Comparison of ENCODE assay signal across 8 mouse cellular contexts in genomic region chr11:79624801-79625302, GRCm38 (mm10). TPM values are rescaled to one million over a fixed set of nuclear protein-coding genes. Genes with fewer than 3 reads are reported as not detected.
DNase-seq lines count a peak whose midpoint lies in the region; ATAC-seq and TF ChIP-seq lines count a peak whose summit lies in the region.

No protein-coding gene starts in this region.

- no peak overlapping the region for H3K4me2 ChIP-seq in neural tube, embryonic 15.5 days
- H3K4me2 ChIP-seq in forebrain, embryonic 13.5 days: no peak overlapping the region
- H3K4me2 ChIP-seq in hindbrain, postnatal 0 days (ENCODE audit: low read depth, low read length): no peak overlapping the region
- no peak overlapping the region for H3K4me2 ChIP-seq in stomach, embryonic 16.5 days (ENCODE audit: low read depth, low read length)

- H3K4me1 ChIP-seq in neural tube, embryonic 15.5 days: no peaks in the 10 kb centered on the region
- H3K4me1 ChIP-seq in forebrain, embryonic 13.5 days: no peaks in the 10 kb centered on the region
- no peaks in the 10 kb centered on the region for H3K4me1 ChIP-seq in hindbrain, postnatal 0 days (ENCODE audit: insufficient read depth, low read length)
- H3K4me1 ChIP-seq in stomach, embryonic 16.5 days (ENCODE audit: control insufficient read depth, insufficient read depth, low read length): no peaks in the 10 kb centered on the region

- WGBS in neural tube, embryonic 15.5 days: 23% methylated on average over 4 of the region's 4 CpGs
- WGBS in forebrain, embryonic 13.5 days: 27% methylated on average over 4 of the region's 4 CpGs
- 18% methylated on average over 4 of the region's 4 CpGs for WGBS in hindbrain, postnatal 0 days
- WGBS in stomach, embryonic 16.5 days: 36% methylated on average over 4 of the region's 4 CpGs

- DNase-seq in neural tube, embryonic 10.5 days (ENCODE audit: extremely low spot score, low spot score): peak; percentile 67
- peak; percentile 7 for DNase-seq in c-Kit-positive CD71-positive TER-119-positive erythroid progenitor cells, embryonic 14.5 days (ENCODE audit: low spot score)
- peak; percentile 77 for DNase-seq in hindbrain, postnatal 0 days (ENCODE audit: low spot score)
- peak; percentile 64 for DNase-seq in left cerebral cortex, postnatal 4 days
- DNase-seq in natural killer cell, adult 2 months (ENCODE audit: low spot score in 2 of 2): peak; percentile 54 to 60

- H3K27me3 ChIP-seq in neural tube, embryonic 15.5 days (replicated peaks): no peaks in the 10 kb centered on the region
- no peaks in the 10 kb centered on the region for H3K27me3 ChIP-seq in forebrain, embryonic 13.5 days
- H3K27me3 ChIP-seq in hindbrain, postnatal 0 days (ENCODE audit: insufficient read depth, low read length): no peaks in the 10 kb centered on the region
- H3K27me3 ChIP-seq in stomach, embryonic 16.5 days (ENCODE audit: control insufficient read depth, insufficient read depth, low read length): no peaks in the 10 kb centered on the region

- peak; percentile 82 for TF ChIP-seq CTCF in hindbrain, postnatal 0 days (IDR thresholded peaks at IDR 0.05; ENCODE audit: low read depth)

- intact Hi-C loops in left cerebral cortex, postnatal 4 days (cut with DNase I): no loop called here

- no peak overlapping the region for H3K27ac ChIP-seq in neural tube, embryonic 15.5 days (replicated peaks)
- no peak overlapping the region for H3K27ac ChIP-seq in forebrain, embryonic 13.5 days
- H3K27ac ChIP-seq in hindbrain, postnatal 0 days: no peak overlapping the region
- no peak overlapping the region for H3K27ac ChIP-seq in stomach, embryonic 16.5 days (ENCODE audit: low read length)

- H3K36me3 ChIP-seq in neural tube, embryonic 15.5 days: peaks cover 34% of the 10 kb centered on the region
- peaks cover 24% of the 10 kb centered on the region for H3K36me3 ChIP-seq in forebrain, embryonic 13.5 days (ENCODE audit: poor library complexity, severe bottlenecking)
- peaks cover 9% of the 10 kb centered on the region; the same call in 1 of the 2 replicates for H3K36me3 ChIP-seq in hindbrain, postnatal 0 days (ENCODE audit: insufficient read depth, low read length)
- H3K36me3 ChIP-seq in stomach, embryonic 16.5 days (ENCODE audit: control insufficient read depth, insufficient read depth, low read length): no peaks in the 10 kb centered on the region

- no peak; the same call in 1 of the 2 replicates for ATAC-seq in neural tube, embryonic 15.5 days (ENCODE audit: low FRiP score)
- peak; percentile 33; the same call in 1 of the 2 replicates for ATAC-seq in forebrain, embryonic 13.5 days
- peak; percentile 65 for ATAC-seq in hindbrain, postnatal 0 days
- ATAC-seq in stomach, embryonic 16.5 days (ENCODE audit: insufficient read depth, low FRiP score): peak; percentile 43; the same call in 1 of the 2 replicates

- H3K9ac ChIP-seq in neural tube, embryonic 15.5 days (replicated peaks): no peak overlapping the region
- H3K9ac ChIP-seq in forebrain, embryonic 13.5 days: no peak overlapping the region
- no peak overlapping the region for H3K9ac ChIP-seq in hindbrain, postnatal 0 days (replicated peaks; ENCODE audit: low read length)
- H3K9ac ChIP-seq in stomach, embryonic 16.5 days (ENCODE audit: low read length): no peak overlapping the region

- H3K9me3 ChIP-seq in neural tube, embryonic 15.5 days (replicated peaks): no peaks in the 10 kb centered on the region
- no peaks in the 10 kb centered on the region for H3K9me3 ChIP-seq in forebrain, embryonic 13.5 days (replicated peaks)
- no peaks in the 10 kb centered on the region for H3K9me3 ChIP-seq in hindbrain, postnatal 0 days (ENCODE audit: low read length)
- H3K9me3 ChIP-seq in stomach, embryonic 16.5 days (replicated peaks; ENCODE audit: control insufficient read depth, low read length): no peaks in the 10 kb centered on the region

- no peak overlapping the region for H3K4me3 ChIP-seq in neural tube, embryonic 15.5 days (replicated peaks)
- no peak overlapping the region for H3K4me3 ChIP-seq in forebrain, embryonic 13.5 days
- no peak overlapping the region for H3K4me3 ChIP-seq in hindbrain, postnatal 0 days (ENCODE audit: low read length)
- no peak overlapping the region for H3K4me3 ChIP-seq in stomach, embryonic 16.5 days (replicated peaks; ENCODE audit: low read length)

RNA-seq across cellular contexts. Expression of gene Rab11fip4, which starts 33.8 kb away (rescaled TPM):
- polyA plus RNA-seq in neural tube, embryonic 15.5 days (2015; fragmentation: Nextera tagmentation; extraction: Ambion mirVana): 23.1 and 24.1 TPM in 2 replicates
- 16.2 and 19.2 TPM in 2 replicates for polyA plus RNA-seq in forebrain, embryonic 13.5 days (2015; fragmentation: Nextera tagmentation; extraction: Ambion mirVana)
- total RNA-seq in hindbrain, postnatal 0 days (2014; rRNA removed): 66.4 and 69.3 TPM in 2 replicates
- 17.3 and 17.4 TPM in 2 replicates for polyA plus RNA-seq in hindbrain, postnatal 0 days (2015; fragmentation: Nextera tagmentation; extraction: Ambion mirVana)
- total RNA-seq in left cerebral cortex, postnatal 4 days (2021): 100 to 1,000 TPM; 142 to 144 TPM
- 2.0 and 2.2 TPM in 2 replicates for polyA plus RNA-seq in stomach, embryonic 16.5 days (2015; fragmentation: Nextera tagmentation; extraction: Ambion mirVana)

Comparison
In these comparisons a context has a peak if more than half of its experiments do, and no peak if none do; other contexts are left out.
1. DNase-seq: peak in every context shown above with its lines; median percentile 77 in hindbrain, postnatal 0 days; 67 in neural tube, embryonic 10.5 days; 64 in left cerebral cortex, postnatal 4 days; 57 in natural killer cell, adult 2 months; 7 in c-Kit-positive CD71-positive TER-119-positive erythroid progenitor cells, embryonic 14.5 days.